Mouse (Mus musculus) small intestine, adult 2 months (tissue): ENCODE measurements around the gene Gadd45a.

Experiments used
- CTCF ChIP-seq: fragments of 200-500 bp; IDR thresholded peaks from 2 replicates; pipeline ENCODE4 v1.5.1; 2012; ENCODE audit warnings: low read depth, mild to moderate bottlenecking, control low read depth, inconsistent platforms, low read length, moderate library complexity, mixed read lengths; ENCODE audit not compliant: insufficient replicate concordance, insufficient read length; ENCODE audit errors: extremely low read depth
- POLR2A ChIP-seq: fragments of 200-500 bp; IDR thresholded peaks from 2 replicates; pipeline ENCODE4 v1.6.1; 2012; ENCODE audit warnings: low read depth, mild to moderate bottlenecking, control low read depth, inconsistent platforms, low read length, moderate library complexity

- no peak for TF ChIP-seq CTCF
- TF ChIP-seq POLR2A, result no peak
These were observed 48.9 kb downstream of the Gadd45a start for GRCm38 (mm10) chr6:66988363-66988762.
